Mouse (Mus musculus) forebrain, embryonic 11.5 days (tissue): ENCODE data around the gene Cfap299. TPM values are rescaled to one million over a fixed set of nuclear protein-coding genes. Genes with fewer than 3 reads are reported as not detected.

Source experiments
- ATAC-seq: fragments of 200-750 bp; cut with Nextera tagmentation; replicated peaks from 2 replicates; pipeline ENCODE4 v1.8.0; 2017; ENCODE audit warnings: moderate TSS enrichment; ENCODE audit not compliant: low FRiP score
- DNase-seq: peaks from one replicate; pipeline ENCODE4 v3.0.0-alpha.2; 2017; ENCODE audit warnings: low spot score
- H3K27ac ChIP-seq: fragments of 300-500 bp; sonication (generic); 2 replicates; pipeline ENCODE4 v1.5.1; 2014; ENCODE audit warnings: low read depth, low read length
- H3K27me3 ChIP-seq: fragments of 300-500 bp; sonication (generic); 2 replicates; pipeline ENCODE4 v1.6.1; 2014; ENCODE audit warnings: mild to moderate bottlenecking, low read length, mixed read lengths; ENCODE audit not compliant: control insufficient read depth, insufficient read depth
- H3K36me3 ChIP-seq: fragments of 300-500 bp; sonication (generic); 2 replicates; pipeline ENCODE4 v1.6.1; 2014; ENCODE audit warnings: mild to moderate bottlenecking, low read length, moderate library complexity, mixed read lengths; ENCODE audit not compliant: control insufficient read depth, insufficient read depth
- H3K4me1 ChIP-seq: fragments of 300-500 bp; sonication (generic); replicated peaks from 2 replicates; pipeline ENCODE4 v1.6.1; 2014; ENCODE audit warnings: low read length, mixed read lengths; ENCODE audit not compliant: control insufficient read depth, insufficient read depth
- H3K4me2 ChIP-seq: fragments of 300-500 bp; sonication (generic); 2 replicates; pipeline ENCODE4 v1.6.1; 2014; ENCODE audit warnings: low read depth, mild to moderate bottlenecking, low read length, moderate library complexity, mixed read lengths; ENCODE audit not compliant: severe bottlenecking
- H3K4me3 ChIP-seq: fragments of 300-500 bp; sonication (generic); 2 replicates; pipeline ENCODE4 v1.5.1; 2014; ENCODE audit warnings: low read depth, low read length
- H3K9ac ChIP-seq: fragments of 300-500 bp; sonication (generic); 2 replicates; pipeline ENCODE4 v1.6.1; 2014; ENCODE audit warnings: low read length
- H3K9me3 ChIP-seq: fragments of 300-500 bp; sonication (generic); 2 replicates; pipeline ENCODE4 v1.6.1; 2016; ENCODE audit warnings: low read length, mixed read lengths; ENCODE audit not compliant: control insufficient read depth
- WGBS: fragments of 180-500 bp; shearing (Covaris S2); extraction: QIAGEN DNeasy Blood & Tissue Kit; methylation state at CpG from one replicate; pipeline ENCODE4 v1.1.7; 2014; 5-methylcytosine and 5-hydroxymethylcytosine counted together
- polyA plus RNA-seq: library from polyadenylated mRNA; unstranded; fragments of >200 nt; fragmentation: Nextera tagmentation; extraction: Ambion mirVana; gene quantifications from 2 replicates; pipeline ENCODE4 v1.2.1, GENCODE M21; 2014

Cfap299 gene
- polyA plus RNA-seq, 1 experiment from 2014 or later, result 0.23 TPM

DNA sequence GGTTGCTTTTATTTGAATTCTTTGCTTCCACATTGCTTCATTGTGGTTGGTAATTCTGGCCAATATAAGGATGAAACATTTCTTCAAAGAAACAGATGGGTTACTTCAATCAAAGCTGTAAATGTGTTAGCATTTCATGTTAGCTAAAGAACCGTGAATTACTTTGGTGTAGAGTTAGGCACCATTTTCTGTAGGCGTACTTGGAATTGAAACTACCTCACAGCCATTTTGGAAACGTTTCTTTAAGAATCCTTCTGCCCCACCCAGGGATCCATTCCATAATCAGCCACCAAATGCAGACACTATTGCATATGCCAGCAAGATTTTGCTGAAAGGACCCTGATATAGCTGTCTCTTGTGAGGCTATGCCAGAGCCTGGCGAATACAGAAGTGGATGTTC, 140.9 kb downstream of the Cfap299 start:
- Histone ChIP-seq H3K4me3 (no peak overlapping the region), H3K27me3 (no peaks in the 10 kb centered on the region), H3K4me2 (no peak overlapping the region), H3K36me3 (no peaks in the 10 kb centered on the region), H3K27ac (no peak overlapping the region), H3K9ac (no peak overlapping the region), H3K9me3 (no peaks in the 10 kb centered on the region), H3K4me1 (no peaks in the 10 kb centered on the region)
- no peak for ATAC-seq
- DNase-seq, result no peak
- 91% methylated on average over 4 of the region's 4 CpGs for WGBS

GRCm38 (mm10) chr5:98476539-98476938, 147.4 kb downstream of the Cfap299 start:
- no peak overlapping the region for H3K9ac ChIP-seq
- no peaks in the 10 kb centered on the region for H3K4me1 ChIP-seq
- no peak for ATAC-seq
- H3K4me2 ChIP-seq, result no peak overlapping the region
- no peaks in the 10 kb centered on the region for H3K36me3 ChIP-seq
- H3K27ac ChIP-seq, result no peak overlapping the region
- DNase-seq, result no peak
- WGBS, result 94% methylated on average over 3 of the region's 3 CpGs
- no peaks in the 10 kb centered on the region for H3K9me3 ChIP-seq
- H3K27me3 ChIP-seq, result no peaks in the 10 kb centered on the region
- no peak overlapping the region for H3K4me3 ChIP-seq

GRCm38 (mm10) chr5:98477261-98477660, 148.2 kb downstream of the Cfap299 start:
- Histone ChIP-seq H3K36me3 (no peaks in the 10 kb centered on the region), H3K4me2 (no peak overlapping the region), H3K27ac (no peak overlapping the region), H3K9ac (no peak overlapping the region), H3K9me3 (no peaks in the 10 kb centered on the region), H3K4me1 (no peaks in the 10 kb centered on the region), H3K27me3 (no peaks in the 10 kb centered on the region), H3K4me3 (no peak overlapping the region)
- DNase-seq (no peak), ATAC-seq (no peak)
- 90% methylated on average over 8 of the region's 8 CpGs for WGBS

DNA sequence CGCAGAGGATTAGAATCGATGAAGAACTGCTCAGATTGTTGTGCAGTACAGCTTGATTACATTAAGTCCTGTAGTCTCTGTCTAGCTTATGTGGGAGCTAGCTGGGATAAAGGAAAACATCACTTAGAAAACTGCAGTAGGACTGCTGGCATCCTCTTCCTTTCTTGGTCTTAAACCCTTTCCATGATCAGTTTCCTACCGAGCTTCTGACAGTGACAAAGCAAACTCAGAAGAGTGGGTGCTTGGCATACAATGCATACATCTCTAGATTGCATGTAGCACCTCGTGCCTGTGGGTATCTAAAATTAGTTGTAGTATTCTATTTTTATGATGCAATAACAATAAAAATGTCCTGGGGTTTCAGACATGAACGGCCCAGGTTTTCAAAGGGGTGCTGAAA, 154.4 kb downstream of the Cfap299 start:
- WGBS, result 80% methylated on average over 5 of the region's 5 CpGs
- Histone ChIP-seq H3K27me3 (no peaks in the 10 kb centered on the region), H3K9ac (no peak overlapping the region), H3K27ac (no peak overlapping the region), H3K4me2 (no peak overlapping the region), H3K36me3 (no peaks in the 10 kb centered on the region), H3K4me3 (no peak overlapping the region), H3K9me3 (no peaks in the 10 kb centered on the region), H3K4me1 (no peaks in the 10 kb centered on the region)
- DNase-seq, result no peak
- no peak for ATAC-seq

DNA sequence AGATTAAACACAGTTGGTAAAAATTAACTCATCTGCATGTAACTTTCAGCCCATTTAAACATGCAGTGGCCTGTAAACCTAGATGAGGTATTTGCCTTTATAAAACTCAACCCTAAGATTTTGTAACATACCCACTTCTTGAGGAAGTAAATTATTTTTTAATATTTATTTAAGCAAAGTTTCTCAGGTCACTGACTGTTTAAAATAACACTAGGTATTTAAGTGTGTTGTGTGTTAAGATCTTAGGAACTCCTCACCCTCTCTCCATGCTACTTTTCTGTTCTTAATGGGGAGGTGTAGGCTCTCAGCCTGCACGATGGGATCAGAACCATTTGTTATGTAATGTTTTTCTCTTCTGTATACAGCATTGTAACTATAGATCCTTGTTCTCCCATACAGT, 156.1 kb downstream of the Cfap299 start:
- Histone ChIP-seq H3K36me3 (no peaks in the 10 kb centered on the region), H3K4me2 (no peak overlapping the region), H3K4me1 (no peaks in the 10 kb centered on the region), H3K27me3 (no peaks in the 10 kb centered on the region), H3K27ac (no peak overlapping the region), H3K9me3 (no peaks in the 10 kb centered on the region), H3K9ac (no peak overlapping the region), H3K4me3 (no peak overlapping the region)
- DNase-seq, result no peak
- 91% methylated on average over 1 of the region's 1 CpGs for WGBS
- no peak for ATAC-seq

GRCm38 (mm10) chr5:98498317-98498716, 169.2 kb downstream of the Cfap299 start:
- Histone ChIP-seq H3K9me3 (no peaks in the 10 kb centered on the region), H3K4me2 (no peak overlapping the region), H3K9ac (no peak overlapping the region), H3K27ac (no peak overlapping the region), H3K4me3 (no peak overlapping the region), H3K4me1 (no peaks in the 10 kb centered on the region), H3K27me3 (no peaks in the 10 kb centered on the region), H3K36me3 (no peaks in the 10 kb centered on the region)
- DNase-seq, result no peak
- no peak for ATAC-seq
- WGBS, result 89% methylated on average over 4 of the region's 4 CpGs

GRCm38 (mm10) chr5:98516214-98516613, 187.1 kb downstream of the Cfap299 start:
- no peaks in the 10 kb centered on the region for H3K4me1 ChIP-seq
- no peaks in the 10 kb centered on the region for H3K9me3 ChIP-seq
- H3K4me2 ChIP-seq, result no peak overlapping the region
- ATAC-seq, result no peak
- H3K4me3 ChIP-seq, result no peak overlapping the region
- 90% methylated on average over 7 of the region's 7 CpGs for WGBS
- no peak overlapping the region for H3K27ac ChIP-seq
- no peak for DNase-seq
- H3K27me3 ChIP-seq, result no peaks in the 10 kb centered on the region
- H3K9ac ChIP-seq, result no peak overlapping the region
- H3K36me3 ChIP-seq, result no peaks in the 10 kb centered on the region

GRCm38 (mm10) chr5:98520118-98520517, 191.0 kb downstream of the Cfap299 start:
- 85% methylated on average over 2 of the region's 2 CpGs for WGBS
- H3K4me3 ChIP-seq, result no peak overlapping the region

DNA sequence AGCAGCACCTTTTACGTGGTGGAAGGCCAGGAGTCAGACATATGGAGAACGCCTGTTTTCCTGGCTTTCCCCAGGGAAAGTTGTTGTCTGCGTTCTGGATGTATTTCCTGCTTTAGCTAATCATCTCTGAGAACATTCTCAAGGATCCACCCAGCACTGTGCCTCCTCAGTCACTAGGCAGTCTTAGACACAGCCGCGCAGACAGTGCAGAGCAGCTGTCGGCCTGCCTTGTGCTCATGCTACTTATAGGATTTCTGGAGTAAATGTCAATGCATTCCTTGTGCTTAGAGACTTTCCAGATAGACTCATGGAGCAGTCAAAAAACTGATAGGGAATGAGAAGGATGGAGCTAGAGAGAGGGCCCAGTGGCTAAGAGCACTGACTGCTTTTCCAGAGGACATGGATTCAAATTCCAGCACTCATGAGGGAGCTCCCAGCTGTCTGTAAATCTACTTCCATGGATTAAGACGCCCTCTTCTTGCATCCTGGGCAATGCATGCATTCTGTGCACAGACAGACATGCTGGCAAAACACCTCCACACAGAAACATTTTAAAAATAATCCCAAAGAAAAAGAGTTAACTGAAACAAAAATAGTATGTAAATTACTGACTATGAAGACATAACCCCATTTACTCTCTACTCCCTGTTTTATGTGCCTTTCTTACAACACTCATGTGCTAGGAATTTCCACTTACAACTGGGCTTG, 193.3 kb downstream of the Cfap299 start:
- no peaks in the 10 kb centered on the region for H3K4me1 ChIP-seq
- H3K4me2 ChIP-seq, result no peak overlapping the region
- no peak overlapping the region for H3K4me3 ChIP-seq
- H3K36me3 ChIP-seq, result no peaks in the 10 kb centered on the region
- 94% methylated on average over 7 of the region's 7 CpGs for WGBS
- H3K9me3 ChIP-seq, result no peaks in the 10 kb centered on the region
- H3K27me3 ChIP-seq, result no peaks in the 10 kb centered on the region
- ATAC-seq (no peak), DNase-seq (no peak)
- H3K9ac ChIP-seq, result no peak overlapping the region
- H3K27ac ChIP-seq, result no peak overlapping the region

More at GRCm38 (mm10) chr5:98520118-98520517, 191.0 kb downstream of the Cfap299 start:
- H3K9ac ChIP-seq, result no peak overlapping the region
- no peaks in the 10 kb centered on the region for H3K4me1 ChIP-seq
- DNase-seq (no peak), ATAC-seq (no peak)
- no peaks in the 10 kb centered on the region for H3K9me3 ChIP-seq
- H3K4me2 ChIP-seq, result no peak overlapping the region
- no peak overlapping the region for H3K27ac ChIP-seq
- H3K27me3 ChIP-seq, result no peaks in the 10 kb centered on the region
- no peaks in the 10 kb centered on the region for H3K36me3 ChIP-seq
